Mouse (Mus musculus) cerebellum, adult 2 months (tissue): ENCODE data around the gene Zfhx3.

ENCODE experiments used
- CTCF ChIP-seq: fragments of 200-500 bp; IDR thresholded peaks from 2 replicates; pipeline ENCODE4 v1.5.1; 2011; ENCODE audit warnings: low read depth, mild to moderate bottlenecking, control low read depth, low read length, moderate library complexity, borderline replicate concordance; ENCODE audit not compliant: insufficient read depth
- POLR2A ChIP-seq: fragments of 200-500 bp; IDR thresholded peaks from 2 replicates; pipeline ENCODE4 v1.6.1; 2011; ENCODE audit warnings: low read length, control low read depth, borderline replicate concordance; ENCODE audit not compliant: insufficient read depth

GRCm38 (mm10) chr8:108510641-108511325, 568.3 kb downstream of the Zfhx3 start:
- TF ChIP-seq CTCF: no peak
- TF ChIP-seq POLR2A: no peak
